Mouse (Mus musculus): ENCODE data around the gene Gkn2. TPM values are rescaled to one million over a fixed set of nuclear protein-coding genes. Genes with fewer than 3 reads are reported as not detected.

Gkn2 gene
- total RNA-seq, 2 experiments from 2014 or later: not detected

DNA sequence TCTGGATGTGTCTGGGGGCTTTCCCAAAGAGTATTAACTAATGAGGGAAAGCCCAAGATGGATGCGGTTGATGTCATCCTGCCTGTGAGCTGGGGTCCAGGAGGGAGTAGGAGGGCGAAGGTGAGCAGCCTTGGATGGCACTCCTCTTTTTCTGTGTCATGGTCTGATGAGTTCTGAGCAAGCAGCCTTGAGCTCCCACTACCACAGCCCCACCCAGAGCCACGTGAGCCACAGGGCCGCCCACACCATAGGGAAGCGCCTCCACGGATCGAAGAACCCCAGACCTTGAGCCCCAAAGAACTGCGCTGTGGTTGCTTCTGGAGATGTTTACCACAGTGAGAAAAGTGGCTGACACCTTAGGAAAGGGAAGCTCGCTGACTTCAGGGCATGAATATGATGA, 21.6 kb downstream of the Gkn2 start:
- no peak for ATAC-seq (replicated peaks; ENCODE audit: low FRiP score, low TSS enrichment, poor library complexity, severe bottlenecking)

DNA sequence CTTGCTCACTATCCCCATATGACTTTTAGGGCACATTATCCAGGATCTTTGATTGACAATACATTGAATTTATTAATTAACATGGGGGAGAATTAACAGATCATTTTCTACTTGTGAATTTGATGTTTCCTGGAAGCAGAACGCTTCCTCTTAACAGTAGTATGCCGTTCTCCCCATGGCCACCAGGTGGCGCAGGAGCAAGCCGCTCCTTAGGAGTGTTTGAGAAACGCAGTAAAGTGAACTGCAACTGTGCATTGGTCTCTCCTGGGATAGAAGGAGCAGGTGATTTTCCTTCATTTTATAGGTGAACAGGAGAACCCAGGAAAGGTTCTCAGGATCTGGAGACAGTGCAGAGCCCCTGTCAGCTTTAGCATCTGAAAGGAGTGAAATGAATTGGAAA, 26.0 kb downstream of the Gkn2 start:
- ATAC-seq (replicated peaks; ENCODE audit: low FRiP score, low TSS enrichment, poor library complexity, severe bottlenecking): peak; percentile 77

DNA sequence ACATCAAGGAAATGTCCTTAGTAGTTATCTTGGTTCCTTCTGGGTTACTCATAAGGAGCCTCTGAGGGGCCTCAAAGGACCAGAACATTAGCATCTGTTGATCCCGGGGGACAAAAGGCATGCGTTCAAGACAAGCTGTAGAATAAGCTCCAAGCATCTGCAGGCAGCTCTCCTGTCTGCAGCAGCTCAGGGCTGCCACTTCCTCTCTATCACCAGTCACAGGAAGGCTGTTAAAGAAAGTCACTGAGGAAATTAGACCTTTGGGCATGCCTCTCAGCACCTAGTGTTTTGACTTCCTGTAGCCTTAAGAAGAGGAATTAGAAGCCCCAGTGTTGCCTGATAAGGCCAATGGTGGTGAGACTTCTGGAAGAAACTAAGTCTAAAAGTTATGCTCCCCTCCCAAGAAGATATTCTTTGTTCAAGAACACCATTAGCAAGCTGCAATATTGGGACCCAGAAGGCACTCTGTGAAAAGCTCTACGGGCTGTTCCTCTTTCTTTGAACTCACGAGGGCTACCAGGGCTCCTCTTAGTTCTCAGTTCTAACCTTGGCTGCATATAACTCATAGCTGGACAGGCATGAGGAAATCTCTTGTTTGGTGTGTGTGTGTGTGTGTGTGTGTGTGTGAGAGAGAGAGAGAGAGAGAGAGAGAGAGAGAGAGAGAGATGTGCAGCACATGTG, 26.9 kb downstream of the Gkn2 start:
- 0 out of 2 replicates have a peak, but pooled peaks have one; percentile 30 for ATAC-seq (replicated peaks; ENCODE audit: low FRiP score, low TSS enrichment, poor library complexity, severe bottlenecking)

DNA sequence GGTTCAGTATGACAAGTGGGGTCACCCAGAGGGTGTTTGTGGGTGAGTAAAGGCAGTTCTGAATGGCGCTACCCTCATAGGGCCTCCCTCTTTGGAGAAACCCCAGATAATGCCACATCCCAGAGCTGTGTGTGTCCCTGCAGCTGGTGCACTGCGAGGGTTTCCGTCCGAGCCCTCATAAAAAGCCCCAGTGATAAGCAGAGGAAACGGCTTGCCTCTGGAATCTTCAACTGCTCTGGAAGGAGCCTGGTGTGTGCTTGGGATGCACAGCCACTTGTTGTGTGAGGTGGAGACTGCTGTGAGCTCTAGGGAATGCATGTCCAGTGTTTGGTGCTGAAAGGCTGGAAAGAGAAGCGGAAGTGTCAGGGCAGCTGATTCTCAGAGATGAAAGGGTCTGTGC, 28.3 kb downstream of the Gkn2 start:
- no peak for ATAC-seq (replicated peaks; ENCODE audit: low FRiP score, low TSS enrichment, poor library complexity, severe bottlenecking)

DNA sequence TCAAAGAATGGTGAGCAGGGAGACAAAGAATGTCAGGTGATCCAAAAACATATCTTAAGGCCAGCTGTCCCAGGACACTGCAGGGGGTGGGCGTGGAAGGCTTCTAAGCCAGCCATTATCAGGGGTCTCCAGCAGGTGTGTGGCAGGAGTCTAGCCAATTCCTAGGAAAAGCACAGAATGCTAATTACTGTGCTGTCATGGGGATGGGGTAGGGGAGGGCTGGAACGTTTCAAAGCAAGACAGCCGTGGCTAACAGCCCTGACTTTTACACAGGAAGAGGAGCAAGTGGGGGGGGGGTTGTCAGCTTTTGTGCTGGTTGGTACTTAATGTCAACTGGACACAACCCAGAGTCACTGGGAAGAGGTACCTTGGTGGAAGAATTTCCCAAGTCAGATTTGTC, 38.9 kb downstream of the Gkn2 start:
- no peak for ATAC-seq (replicated peaks; ENCODE audit: low FRiP score, low TSS enrichment, poor library complexity, severe bottlenecking)

DNA sequence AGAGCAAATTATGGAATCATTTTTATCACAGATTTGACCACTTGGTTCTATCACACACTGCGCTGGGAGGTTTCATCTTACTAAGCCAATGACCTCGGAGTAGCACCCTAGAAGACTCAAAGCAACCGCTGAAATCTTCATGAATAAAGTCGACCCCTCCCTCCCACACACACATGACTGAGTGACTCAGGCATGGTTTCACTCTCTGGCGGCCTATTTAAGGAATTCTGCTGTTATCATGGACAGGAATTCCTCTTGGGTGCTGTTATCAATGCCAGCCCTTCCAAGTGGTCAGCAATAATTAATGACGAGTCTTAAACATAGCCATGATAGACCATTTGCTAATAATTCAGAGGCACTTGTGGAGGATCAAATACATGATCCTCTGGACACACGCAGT, 49.1 kb downstream of the Gkn2 start:
- no peak for ATAC-seq (replicated peaks; ENCODE audit: low FRiP score, low TSS enrichment, poor library complexity, severe bottlenecking)

DNA sequence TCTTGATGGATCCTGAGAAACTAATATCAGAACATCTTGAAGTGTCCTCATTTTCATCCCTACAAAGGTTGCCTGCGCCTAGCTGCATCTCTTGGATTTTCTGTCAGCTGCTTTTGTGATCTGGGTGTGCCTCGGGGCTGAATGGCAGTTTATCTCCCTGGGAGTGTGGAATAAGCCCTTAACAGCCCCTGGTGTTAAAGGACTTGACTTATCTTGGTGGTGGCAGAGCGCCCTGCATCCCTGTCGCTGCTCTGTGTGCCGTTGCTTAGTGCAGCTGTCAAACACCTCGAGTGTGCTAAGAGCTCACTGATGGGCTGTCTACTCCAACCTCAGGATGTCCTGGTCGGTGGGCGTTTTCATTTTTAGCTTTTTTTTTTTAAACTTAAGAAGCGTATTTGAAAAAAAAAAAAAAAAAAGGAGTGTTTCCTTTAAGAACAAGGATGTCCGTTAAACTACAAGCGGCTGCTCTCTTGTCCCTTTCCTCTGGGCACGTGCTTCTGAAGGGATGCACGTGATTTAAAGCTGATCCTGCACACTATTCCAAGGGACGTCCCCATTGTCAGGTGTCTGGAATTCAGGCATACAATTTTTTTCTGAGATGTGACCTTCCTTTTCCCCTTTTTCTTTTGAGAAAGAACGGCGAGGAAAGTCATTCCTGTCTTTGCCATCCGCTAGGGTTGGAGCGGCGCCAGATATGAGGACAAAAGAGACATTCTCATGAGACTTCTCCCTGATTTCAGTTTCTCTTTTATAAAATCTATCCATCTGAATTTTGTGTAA, 51.1 kb downstream of the Gkn2 start:
- peak; percentile 75 for ATAC-seq (replicated peaks; ENCODE audit: low FRiP score, low TSS enrichment, poor library complexity, severe bottlenecking)

DNA sequence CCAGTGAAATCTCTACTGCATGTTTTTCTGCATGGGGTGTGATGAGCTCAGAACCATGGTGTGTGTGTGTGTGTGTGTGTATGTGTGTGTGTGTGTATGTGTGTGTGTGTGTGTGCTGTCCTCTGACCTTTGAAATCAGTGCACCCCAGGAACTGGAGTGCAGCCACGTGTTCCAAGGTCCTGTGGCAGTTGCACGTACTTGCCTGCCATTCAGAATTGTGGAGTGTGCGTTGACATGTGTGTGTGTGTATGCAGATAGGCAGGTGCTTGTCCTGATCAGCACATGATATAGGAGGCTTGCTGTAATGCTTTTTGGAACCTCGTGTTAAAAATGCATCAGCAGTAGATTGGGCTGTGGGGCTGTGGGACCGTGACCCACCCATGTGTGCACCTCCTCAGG, 53.8 kb downstream of the Gkn2 start:
- ATAC-seq (replicated peaks; ENCODE audit: low FRiP score, low TSS enrichment, poor library complexity, severe bottlenecking): no peak

DNA sequence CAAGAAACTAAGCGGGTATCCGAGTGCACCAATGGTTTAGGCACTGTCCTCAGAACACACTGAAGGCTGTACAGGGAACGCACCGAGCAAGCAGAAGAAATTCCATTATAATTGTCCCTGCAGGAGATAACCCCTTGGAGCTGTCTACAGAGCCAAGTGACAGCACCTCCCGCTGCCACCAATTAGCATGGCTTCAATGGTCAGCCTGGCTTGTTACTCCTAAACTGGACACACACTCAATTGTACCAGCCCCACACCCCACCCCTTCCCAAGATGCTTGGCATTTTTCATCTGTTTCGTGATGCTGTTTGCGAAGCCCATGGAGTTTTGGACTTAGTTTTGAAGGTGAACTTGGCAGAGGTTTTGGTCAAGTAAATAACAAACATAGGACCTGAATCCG, 54.5 kb downstream of the Gkn2 start:
- no peak for ATAC-seq (replicated peaks; ENCODE audit: low FRiP score, low TSS enrichment, poor library complexity, severe bottlenecking)

DNA sequence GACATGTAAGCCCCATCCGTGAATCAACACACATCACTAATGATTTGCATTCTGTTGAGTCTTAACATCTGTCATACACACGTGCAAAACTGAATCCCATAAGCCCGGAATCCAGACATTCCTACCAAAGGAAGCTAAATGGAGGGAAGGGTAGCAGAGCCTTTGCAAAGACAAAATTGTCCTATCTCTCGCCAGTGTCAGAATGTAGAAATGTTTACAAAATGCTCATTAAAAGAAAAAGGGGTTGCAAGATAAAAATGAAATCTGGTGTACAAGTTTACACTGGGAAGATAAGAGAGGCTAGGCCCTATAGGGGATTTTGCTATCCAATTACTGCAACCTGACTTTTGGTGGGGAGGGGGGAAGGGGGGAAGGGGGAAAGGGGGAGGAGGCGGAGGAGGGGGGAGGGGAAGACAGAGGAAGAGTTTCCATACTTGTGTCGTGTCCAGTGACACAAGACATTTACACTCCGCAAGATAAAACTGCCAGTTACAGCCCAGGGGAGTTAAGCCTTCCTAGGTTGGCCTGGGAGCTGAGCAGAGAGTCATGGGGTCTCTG, 55.4 kb downstream of the Gkn2 start, which contains the start of gene Bmp10:
TSS of gene Bmp10 (plus strand) at position 508 of the 558 bp plus-strand sequence.
- no peak for ATAC-seq (replicated peaks; ENCODE audit: low FRiP score, low TSS enrichment, poor library complexity, severe bottlenecking)

Other genes starting within 250 kb of the Gkn2 start
- gene Antxr1, start 37.5 kb upstream of the Gkn2 start, total RNA-seq (2014; fragmentation: Nextera tagmentation): not detected in 2 replicates
- gene Antxr1, start 37.5 kb upstream of the Gkn2 start, total RNA-seq (2017): not detected in 2 replicates
- not detected in 2 replicates for gene Gkn1, start 22.4 kb upstream of the Gkn2 start, total RNA-seq (2014; fragmentation: Nextera tagmentation)
- not detected in 2 replicates for gene Gkn1, start 22.4 kb upstream of the Gkn2 start, total RNA-seq (2017)
- not detected in 2 replicates for gene Gkn3, start 15.6 kb downstream of the Gkn2 start, total RNA-seq (2014; fragmentation: Nextera tagmentation)
- gene Gkn3, start 15.6 kb downstream of the Gkn2 start, total RNA-seq (2017): not detected in 2 replicates
- gene Bmp10, start 55.6 kb downstream of the Gkn2 start, total RNA-seq (2014; fragmentation: Nextera tagmentation): not detected in 2 replicates
- gene Bmp10, start 55.6 kb downstream of the Gkn2 start, total RNA-seq (2017): not detected in 2 replicates
- gene Arhgap25, start 159.9 kb downstream of the Gkn2 start, total RNA-seq (2014; fragmentation: Nextera tagmentation): 4.4 and 6.9 TPM in 2 replicates
- gene Arhgap25, start 159.9 kb downstream of the Gkn2 start, total RNA-seq (2017): 8.5 and 9.0 TPM in 2 replicates
- 0.27 and 2.0 TPM in 2 replicates for gene Prokr1, start 217.4 kb downstream of the Gkn2 start, total RNA-seq (2014; fragmentation: Nextera tagmentation)
- 0.85 and 1.4 TPM in 2 replicates for gene Prokr1, start 217.4 kb downstream of the Gkn2 start, total RNA-seq (2017)